10 mouse cellular contexts compared by ENCODE assay signal in the genomic region with DNA sequence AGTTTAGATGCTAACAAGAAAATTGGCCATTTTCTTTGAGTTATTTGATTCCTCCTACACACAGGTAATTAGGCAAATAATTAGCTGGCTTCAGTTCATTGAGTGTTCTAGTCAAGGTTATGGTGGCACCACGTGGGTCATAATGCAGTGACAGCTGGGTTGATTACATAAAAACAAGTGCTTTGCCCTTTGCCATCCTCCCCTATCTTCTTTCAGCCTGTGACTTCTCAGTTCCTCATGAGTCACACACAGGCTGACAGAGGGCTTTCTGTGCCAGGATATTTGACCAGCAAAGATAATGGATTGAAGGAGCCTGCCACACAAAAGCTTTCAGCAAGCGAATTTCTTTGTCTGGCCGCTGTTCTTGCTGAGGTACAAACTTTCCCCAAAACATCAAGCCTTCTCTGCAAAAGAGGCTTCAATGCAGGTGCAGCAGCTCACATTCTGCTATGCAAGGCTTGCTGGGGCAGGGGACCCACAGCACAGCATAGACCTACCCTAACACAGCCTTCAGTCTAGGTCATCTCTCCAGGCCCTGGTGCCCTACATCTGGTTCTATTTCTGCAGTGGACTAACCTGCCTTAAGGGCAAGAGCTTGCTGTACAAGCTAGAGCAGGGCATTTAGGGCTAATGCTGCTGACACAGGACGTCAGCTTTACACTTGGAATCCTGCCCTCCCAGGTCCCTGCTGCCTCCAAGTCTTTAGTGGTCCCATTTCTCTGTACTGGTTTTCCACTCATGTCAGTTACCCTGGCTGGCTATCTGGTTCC. TPM values are rescaled to one million over a fixed set of nuclear protein-coding genes. Genes with fewer than 3 reads are reported as not detected.
DNase-seq lines count a peak whose midpoint lies in the region; ATAC-seq lines count a peak whose summit lies in the region.
"Had no signal": no experiment of that assay in that cellular context is flagged by ENCODE, and none has a peak within 500 bp of the region (broad histone marks: within the 10 kb centered on the region; RNA-seq: fewer than 3 reads in every experiment).

No protein-coding gene starts in this region.

- H3K4me3 ChIP-seq in kidney, embryonic 16.5 days (ENCODE audit: low read length), result no peak overlapping the region
- no peak overlapping the region for H3K4me3 ChIP-seq in limb, embryonic 10.5 days
- H3K4me3 ChIP-seq: forebrain, embryonic 13.5 days had no signal

- H3K9ac ChIP-seq in kidney, embryonic 16.5 days (replicated peaks; ENCODE audit: low read length), result no peak overlapping the region
- H3K9ac ChIP-seq: forebrain, embryonic 13.5 days had no signal

- peaks cover 8% of the 10 kb centered on the region; the same call in 1 of the 2 replicates for H3K9me3 ChIP-seq in kidney, embryonic 16.5 days (ENCODE audit: low read length)
- H3K9me3 ChIP-seq in limb, embryonic 10.5 days (replicated peaks), result no peaks in the 10 kb centered on the region
- H3K9me3 ChIP-seq: forebrain, embryonic 13.5 days had no signal

- H3K27me3 ChIP-seq in kidney, embryonic 16.5 days (ENCODE audit: insufficient read depth, low read length), result no peaks in the 10 kb centered on the region
- no peaks in the 10 kb centered on the region for H3K27me3 ChIP-seq in limb, embryonic 10.5 days (ENCODE audit: low read depth, poor library complexity, severe bottlenecking)
- H3K27me3 ChIP-seq: CH12.LX; forebrain, embryonic 13.5 days had no signal

- no peaks in the 10 kb centered on the region; the same call in 1 of the 2 replicates for H3K4me1 ChIP-seq in kidney, embryonic 16.5 days (ENCODE audit: insufficient read depth, low read length)
- H3K4me1 ChIP-seq in limb, embryonic 10.5 days, result 0 out of 2 replicates have a peak, but pooled peaks cover 3% of the 10 kb centered on the region
- H3K4me1 ChIP-seq: forebrain, embryonic 13.5 days had no signal

- 0 out of 2 replicates have a peak, but pooled peaks have one; percentile 7 for ATAC-seq in erythroid progenitor cell, adult 5-6 weeks (replicated peaks; ENCODE audit: low FRiP score, poor library complexity, severe bottlenecking)
- ATAC-seq in kidney, embryonic 16.5 days (ENCODE audit: low FRiP score, low TSS enrichment), result peak; percentile 69; the same call in 1 of the 2 replicates
- ATAC-seq: forebrain, embryonic 13.5 days had no signal

- intact Hi-C loops in gastrocnemius, postnatal 14 days (cut with DNase I; ENCODE audit: low total_unique reads), result no loop called here

- 34% methylated on average over 4 of the region's 4 CpGs for WGBS in kidney, embryonic 16.5 days
- WGBS in limb, embryonic 10.5 days, result 66% methylated on average over 4 of the region's 4 CpGs

- DNase-seq in gastrocnemius, adult 18-20 months (ENCODE audit: low spot score), result peak; percentile 56
- DNase-seq in gastrocnemius, postnatal 14 days, result no peak
- peak; percentile 52 for DNase-seq in MN1 (ENCODE audit: low spot score)
- no peak for DNase-seq in left cerebral cortex, adult 11 months (ENCODE audit: low spot score)
- no peak for DNase-seq in limb, embryonic 10.5 days (ENCODE audit: low spot score)
- DNase-seq in layer of hippocampus, adult 11-12 months (ENCODE audit: low spot score), result no peak

- no peak overlapping the region for H3K4me2 ChIP-seq in kidney, embryonic 16.5 days (replicated peaks; ENCODE audit: low read depth, low read length)
- H3K4me2 ChIP-seq: forebrain, embryonic 13.5 days had no signal

- H3K27ac ChIP-seq in kidney, embryonic 16.5 days (ENCODE audit: low read length), result no peak overlapping the region
- H3K27ac ChIP-seq in limb, embryonic 10.5 days, result no peak overlapping the region
- H3K27ac ChIP-seq: forebrain, embryonic 13.5 days had no signal

- H3K36me3 ChIP-seq in kidney, embryonic 16.5 days (ENCODE audit: insufficient read depth, low read length), result no peaks in the 10 kb centered on the region
- H3K36me3 ChIP-seq in limb, embryonic 10.5 days, result no peaks in the 10 kb centered on the region

RNA-seq across cellular contexts. Expression of a gene that starts 30.7 kb away (rescaled TPM):
- total RNA-seq in gastrocnemius, adult 18-20 months (2021), result 1 to 10 TPM; 3.1 to 5.0 TPM
- 1 to 10 TPM; 5.2 to 5.5 TPM for total RNA-seq in gastrocnemius, postnatal 14 days (2021)
- total RNA-seq in erythroid progenitor cell, adult 5-6 weeks (2015; ENCODE audit: low replicate concordance), result 30.6 and 35.0 TPM in 2 replicates
- total RNA-seq in erythroid progenitor cell, adult 5-6 weeks (2017; ENCODE audit: low replicate concordance), result 41.1 and 48.7 TPM in 2 replicates
- polyA plus RNA-seq in kidney, embryonic 16.5 days (2015; fragmentation: Nextera tagmentation; extraction: Ambion mirVana), result 4.8 and 5.0 TPM in 2 replicates
- 1.5 and 2.5 TPM in 2 replicates for polyA plus RNA-seq in limb, embryonic 10.5 days (2016; fragmentation: Nextera tagmentation; extraction: Ambion mirVana)

RNA-seq across cellular contexts. Expression of a gene that starts 31.3 kb away (rescaled TPM):
- 1 to 10 TPM; 4.3 to 5.1 TPM for total RNA-seq in gastrocnemius, adult 18-20 months (2021)
- 1 to 10 TPM; 4.5 to 4.9 TPM for total RNA-seq in gastrocnemius, postnatal 14 days (2021)
- total RNA-seq in erythroid progenitor cell, adult 5-6 weeks (2015; ENCODE audit: low replicate concordance), result 15.9 and 20.5 TPM in 2 replicates
- 19.8 and 21.4 TPM in 2 replicates for total RNA-seq in erythroid progenitor cell, adult 5-6 weeks (2017; ENCODE audit: low replicate concordance)
- polyA plus RNA-seq in kidney, embryonic 16.5 days (2015; fragmentation: Nextera tagmentation; extraction: Ambion mirVana), result 3.9 and 4.5 TPM in 2 replicates
- 1.8 and 2.7 TPM in 2 replicates for polyA plus RNA-seq in limb, embryonic 10.5 days (2016; fragmentation: Nextera tagmentation; extraction: Ambion mirVana)

RNA-seq across cellular contexts. Expression of a gene that starts 36.3 kb away (rescaled TPM):
- total RNA-seq in gastrocnemius, adult 18-20 months (2021), result 1 to 10 TPM; 2.1 to 3.5 TPM
- 1 to 10 TPM; 3.0 to 3.3 TPM for total RNA-seq in gastrocnemius, postnatal 14 days (2021)
- total RNA-seq in erythroid progenitor cell, adult 5-6 weeks (2015; ENCODE audit: low replicate concordance), result 14.8 and 28.5 TPM in 2 replicates
- 31.6 and 33.5 TPM in 2 replicates for total RNA-seq in erythroid progenitor cell, adult 5-6 weeks (2017; ENCODE audit: low replicate concordance)
- polyA plus RNA-seq in kidney, embryonic 16.5 days (2015; fragmentation: Nextera tagmentation; extraction: Ambion mirVana), result 1.3 and 1.4 TPM in 2 replicates
- polyA plus RNA-seq in limb, embryonic 10.5 days (2016; fragmentation: Nextera tagmentation; extraction: Ambion mirVana), result 0.19 and 0.24 TPM in 2 replicates

Comparison
In these comparisons a context has a peak if more than half of its experiments do, and no peak if none do; other contexts are left out.
1. DNase-seq: peak in gastrocnemius, adult 18-20 months (single experiment) and MN1 (single experiment); none in gastrocnemius, postnatal 14 days (single experiment), left cerebral cortex, adult 11 months (single experiment), limb, embryonic 10.5 days (single experiment) and layer of hippocampus, adult 11-12 months (single experiment).
2. RNA of a gene that starts 30.7 kb away (total RNA-seq): 30.6 to 48.7 TPM in erythroid progenitor cell, adult 5-6 weeks; 5.2 to 5.5 TPM in gastrocnemius, postnatal 14 days and 3.1 to 5.0 TPM in gastrocnemius, adult 18-20 months; every median in the first group is over 4 times any median in the second.